Mouse (Mus musculus): ENCODE results near the gene Pdzd2. TPM values are rescaled to one million over a fixed set of nuclear protein-coding genes. Genes with fewer than 3 reads are reported as not detected.

Gene Pdzd2
- polyA plus RNA-seq, 1 experiment from 2014 or later: 19.2 TPM

DNA sequence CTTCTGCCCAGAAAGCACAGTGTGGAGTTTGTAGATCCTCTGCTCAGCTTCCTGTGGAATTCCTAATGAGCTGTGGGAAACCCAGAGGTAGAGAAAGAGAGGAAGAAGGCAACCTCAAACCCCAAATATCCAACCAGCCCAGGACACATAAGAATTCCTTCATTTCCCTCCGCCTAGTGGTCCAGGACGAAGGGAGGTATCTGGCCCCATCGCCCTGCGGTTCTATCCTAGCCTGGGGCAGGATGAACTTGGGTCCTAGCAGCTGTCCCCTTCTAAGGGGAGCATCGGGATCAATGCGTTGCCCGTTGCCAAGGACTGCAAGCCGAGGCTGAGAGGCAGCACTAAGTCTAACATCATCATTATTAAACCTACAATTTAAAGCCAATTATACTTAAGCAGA, 104.8 kb downstream of the Pdzd2 start:
- Histone ChIP-seq H3K27ac (ENCODE audit: low read length) (no peak overlapping the region), H3K36me3 (ENCODE audit: control insufficient read depth, insufficient read depth) (no peaks in the 10 kb centered on the region), H3K27me3 (ENCODE audit: control insufficient read depth, insufficient read depth, low read length) (no peaks in the 10 kb centered on the region), H3K4me1 (ENCODE audit: control insufficient read depth, insufficient read depth, low read length) (peaks cover 36% of the 10 kb centered on the region), H3K9ac (ENCODE audit: low read length) (no peak overlapping the region), H3K4me2 (ENCODE audit: low read depth, low read length) (no peak overlapping the region), H3K9me3 (replicated peaks; ENCODE audit: control insufficient read depth, low read length) (no peaks in the 10 kb centered on the region), H3K4me3 (ENCODE audit: low read length) (no peak overlapping the region)
- no peak for ATAC-seq (replicated peaks; ENCODE audit: extremely low read depth, insufficient read depth, low FRiP score)
- 88% methylated on average over 8 of the region's 8 CpGs for WGBS

GRCm38 (mm10) chr15:12629164-12629563, 110.6 kb downstream of the Pdzd2 start:
- H3K27ac ChIP-seq (ENCODE audit: low read length): no peak overlapping the region
- WGBS: 81% methylated on average over 7 of the region's 7 CpGs
- H3K4me1 ChIP-seq (ENCODE audit: control insufficient read depth, insufficient read depth, low read length): peaks cover 20% of the 10 kb centered on the region
- H3K36me3 ChIP-seq (ENCODE audit: control insufficient read depth, insufficient read depth): no peaks in the 10 kb centered on the region
- H3K27me3 ChIP-seq (ENCODE audit: control insufficient read depth, insufficient read depth, low read length): no peaks in the 10 kb centered on the region
- H3K4me3 ChIP-seq (ENCODE audit: low read length): no peak overlapping the region
- no peak overlapping the region for H3K9ac ChIP-seq (ENCODE audit: low read length)
- no peak for ATAC-seq (replicated peaks; ENCODE audit: extremely low read depth, insufficient read depth, low FRiP score)
- H3K4me2 ChIP-seq (ENCODE audit: low read depth, low read length): no peak overlapping the region
- H3K9me3 ChIP-seq (replicated peaks; ENCODE audit: control insufficient read depth, low read length): no peaks in the 10 kb centered on the region

DNA sequence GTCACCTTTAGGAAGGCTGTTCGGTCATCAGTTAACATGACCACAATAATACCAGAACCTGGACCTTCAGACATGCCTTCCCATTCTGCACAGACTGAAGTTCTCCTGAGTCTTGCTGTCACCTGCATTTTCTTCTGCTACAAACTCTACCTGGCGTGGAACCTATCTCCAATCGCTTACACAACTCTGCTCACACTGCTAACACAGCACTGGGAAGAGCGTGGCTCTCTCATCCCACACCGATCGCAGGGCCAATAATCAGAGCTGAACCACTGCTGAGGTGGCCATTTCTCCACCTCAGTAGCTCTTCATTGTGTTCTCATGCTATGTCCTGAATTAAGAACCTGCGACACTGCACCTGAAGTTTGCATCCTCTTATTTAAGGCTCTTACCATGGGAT, 111.3 kb downstream of the Pdzd2 start:
- no peak for ATAC-seq (replicated peaks; ENCODE audit: extremely low read depth, insufficient read depth, low FRiP score)
- no peak overlapping the region for H3K27ac ChIP-seq (ENCODE audit: low read length)
- 90% methylated on average over 7 of the region's 7 CpGs for WGBS
- no peak overlapping the region for H3K9ac ChIP-seq (ENCODE audit: low read length)
- H3K9me3 ChIP-seq (replicated peaks; ENCODE audit: control insufficient read depth, low read length): no peaks in the 10 kb centered on the region
- no peak overlapping the region for H3K4me3 ChIP-seq (ENCODE audit: low read length)
- peaks cover 20% of the 10 kb centered on the region for H3K4me1 ChIP-seq (ENCODE audit: control insufficient read depth, insufficient read depth, low read length)
- no peaks in the 10 kb centered on the region for H3K36me3 ChIP-seq (ENCODE audit: control insufficient read depth, insufficient read depth)
- H3K4me2 ChIP-seq (ENCODE audit: low read depth, low read length): no peak overlapping the region
- H3K27me3 ChIP-seq (ENCODE audit: control insufficient read depth, insufficient read depth, low read length): no peaks in the 10 kb centered on the region

DNA sequence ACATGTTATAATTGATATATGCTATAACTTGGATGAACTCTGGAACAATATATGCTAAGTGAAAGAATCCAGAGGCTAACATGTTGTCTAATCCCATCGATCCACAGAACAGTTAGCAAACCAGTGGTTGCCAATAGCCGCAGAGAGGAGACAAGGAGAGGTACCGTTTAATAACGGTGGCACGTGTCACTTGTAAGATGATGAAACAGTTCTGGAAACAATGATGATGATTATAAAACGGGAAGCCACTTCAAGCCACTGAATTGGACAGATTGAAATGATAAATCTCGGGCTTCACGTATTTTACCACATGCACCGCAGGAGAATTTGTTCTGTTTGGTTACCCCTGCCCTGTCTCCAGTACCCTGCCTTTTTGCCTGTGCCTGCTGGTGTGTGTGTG, 112.8 kb downstream of the Pdzd2 start:
- Histone ChIP-seq H3K4me2 (ENCODE audit: low read depth, low read length) (no peak overlapping the region), H3K4me3 (ENCODE audit: low read length) (no peak overlapping the region), H3K36me3 (ENCODE audit: control insufficient read depth, insufficient read depth) (no peaks in the 10 kb centered on the region), H3K9me3 (replicated peaks; ENCODE audit: control insufficient read depth, low read length) (no peaks in the 10 kb centered on the region), H3K9ac (ENCODE audit: low read length) (no peak overlapping the region), H3K27ac (ENCODE audit: low read length) (no peak overlapping the region), H3K27me3 (ENCODE audit: control insufficient read depth, insufficient read depth, low read length) (no peaks in the 10 kb centered on the region), H3K4me1 (ENCODE audit: control insufficient read depth, insufficient read depth, low read length) (peaks cover 12% of the 10 kb centered on the region)
- WGBS: 85% methylated on average over 9 of the region's 9 CpGs
- ATAC-seq (replicated peaks; ENCODE audit: extremely low read depth, insufficient read depth, low FRiP score): no peak

DNA sequence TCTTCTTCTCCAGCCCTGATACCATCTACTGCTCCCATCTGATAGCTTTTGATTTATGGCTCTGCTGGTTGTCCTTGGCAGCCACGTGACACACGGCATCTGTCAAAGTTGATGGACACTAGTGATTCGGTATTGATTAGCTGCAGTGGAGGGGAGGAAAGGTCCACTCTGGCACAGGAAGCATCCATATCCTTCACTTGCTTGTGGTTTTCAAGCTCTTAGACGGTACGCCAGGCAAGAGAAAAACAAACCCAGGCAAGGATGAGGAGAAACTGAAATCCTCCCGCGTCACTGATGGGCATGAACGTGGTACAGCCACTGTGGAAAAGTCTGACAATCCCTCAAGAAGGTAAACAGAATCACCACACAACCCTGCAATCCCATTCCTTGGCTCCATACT, 113.6 kb downstream of the Pdzd2 start:
- no peak overlapping the region for H3K27ac ChIP-seq (ENCODE audit: low read length)
- H3K36me3 ChIP-seq (ENCODE audit: control insufficient read depth, insufficient read depth): no peaks in the 10 kb centered on the region
- no peak overlapping the region for H3K4me2 ChIP-seq (ENCODE audit: low read depth, low read length)
- WGBS: 74% methylated on average over 8 of the region's 8 CpGs
- no peak for ATAC-seq (replicated peaks; ENCODE audit: extremely low read depth, insufficient read depth, low FRiP score)
- H3K4me1 ChIP-seq (ENCODE audit: control insufficient read depth, insufficient read depth, low read length): peaks cover 6% of the 10 kb centered on the region
- H3K9ac ChIP-seq (ENCODE audit: low read length): no peak overlapping the region
- H3K9me3 ChIP-seq (replicated peaks; ENCODE audit: control insufficient read depth, low read length): no peaks in the 10 kb centered on the region
- H3K27me3 ChIP-seq (ENCODE audit: control insufficient read depth, insufficient read depth, low read length): no peaks in the 10 kb centered on the region
- H3K4me3 ChIP-seq (ENCODE audit: low read length): no peak overlapping the region

GRCm38 (mm10) chr15:12625524-12625923, 114.2 kb downstream of the Pdzd2 start:
- 69% methylated on average over 6 of the region's 6 CpGs for WGBS

DNA sequence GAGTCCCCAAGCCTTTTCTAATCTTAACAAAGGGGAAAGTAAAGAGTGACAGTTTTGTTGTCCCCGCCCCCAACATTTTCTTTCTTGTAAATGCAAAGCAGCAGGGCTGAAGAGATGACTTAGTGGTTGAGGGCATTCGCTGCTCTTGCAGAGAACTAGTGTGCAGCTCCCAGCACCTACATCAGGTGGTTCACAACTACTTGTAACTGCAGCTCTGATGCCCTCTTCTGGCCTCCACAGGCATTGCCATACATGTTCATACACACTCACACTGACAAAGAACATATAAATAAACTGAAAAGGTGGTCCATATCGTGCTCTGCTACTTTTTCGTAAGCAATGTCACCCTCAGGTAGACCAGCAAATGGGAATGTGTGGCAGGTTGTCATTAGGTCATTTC, 116.2 kb downstream of the Pdzd2 start:
- Histone ChIP-seq H3K4me2 (ENCODE audit: low read depth, low read length) (no peak overlapping the region), H3K36me3 (ENCODE audit: control insufficient read depth, insufficient read depth) (no peaks in the 10 kb centered on the region), H3K9ac (ENCODE audit: low read length) (no peak overlapping the region), H3K27ac (ENCODE audit: low read length) (no peak overlapping the region), H3K27me3 (ENCODE audit: control insufficient read depth, insufficient read depth, low read length) (no peaks in the 10 kb centered on the region), H3K9me3 (replicated peaks; ENCODE audit: control insufficient read depth, low read length) (no peaks in the 10 kb centered on the region), H3K4me3 (ENCODE audit: low read length) (no peak overlapping the region), H3K4me1 (ENCODE audit: control insufficient read depth, insufficient read depth, low read length) (no peaks in the 10 kb centered on the region)
- no peak for ATAC-seq (replicated peaks; ENCODE audit: extremely low read depth, insufficient read depth, low FRiP score)
- WGBS: 97% methylated on average over 4 of the region's 4 CpGs

More at GRCm38 (mm10) chr15:12625524-12625923, 114.2 kb downstream of the Pdzd2 start:
- Histone ChIP-seq H3K27ac (ENCODE audit: low read length) (no peak overlapping the region), H3K4me1 (ENCODE audit: control insufficient read depth, insufficient read depth, low read length) (0 out of 2 replicates have a peak, but pooled peaks cover 2% of the 10 kb centered on the region), H3K27me3 (ENCODE audit: control insufficient read depth, insufficient read depth, low read length) (no peaks in the 10 kb centered on the region), H3K9ac (ENCODE audit: low read length) (no peak overlapping the region), H3K4me2 (ENCODE audit: low read depth, low read length) (no peak overlapping the region), H3K9me3 (replicated peaks; ENCODE audit: control insufficient read depth, low read length) (no peaks in the 10 kb centered on the region), H3K4me3 (ENCODE audit: low read length) (no peak overlapping the region), H3K36me3 (ENCODE audit: control insufficient read depth, insufficient read depth) (no peaks in the 10 kb centered on the region)
- no peak for ATAC-seq (replicated peaks; ENCODE audit: extremely low read depth, insufficient read depth, low FRiP score)

- no peak for ATAC-seq (replicated peaks; ENCODE audit: extremely low read depth, insufficient read depth, low FRiP score)
Measured at GRCm38 (mm10) chr15:12622701-12623100, 117.0 kb downstream of the Pdzd2 start.

DNA sequence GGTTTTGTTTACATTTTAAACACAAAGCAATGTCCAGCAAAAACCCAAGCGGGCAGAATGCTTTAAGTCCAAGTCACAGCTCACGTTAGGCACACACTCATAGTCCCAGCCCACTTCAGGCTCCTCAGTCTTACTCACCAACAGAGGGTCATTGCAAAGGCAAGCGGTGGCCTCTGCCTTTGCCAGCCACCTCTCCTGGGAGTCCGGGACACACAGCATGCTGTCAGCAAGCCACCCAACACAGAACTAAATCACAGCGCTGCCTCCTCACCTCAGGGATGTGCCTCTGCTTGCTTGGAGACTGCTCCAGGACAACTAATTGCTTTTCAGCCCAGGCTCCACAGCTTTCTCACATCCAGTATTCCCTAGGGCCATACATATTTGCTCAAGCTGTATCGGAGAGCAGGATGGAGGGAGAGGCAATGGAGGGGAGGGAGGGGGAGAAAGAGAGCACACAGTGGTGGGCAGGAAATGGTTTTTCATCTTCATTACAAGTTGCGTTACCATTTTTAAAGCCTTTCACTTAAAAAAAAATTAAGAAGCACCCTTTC, 117.6 kb downstream of the Pdzd2 start:
- Histone ChIP-seq H3K27ac (ENCODE audit: low read length) (no peak overlapping the region), H3K36me3 (ENCODE audit: control insufficient read depth, insufficient read depth) (no peaks in the 10 kb centered on the region), H3K4me3 (ENCODE audit: low read length) (no peak overlapping the region), H3K4me2 (ENCODE audit: low read depth, low read length) (no peak overlapping the region), H3K9ac (ENCODE audit: low read length) (no peak overlapping the region), H3K4me1 (ENCODE audit: control insufficient read depth, insufficient read depth, low read length) (peaks cover 5% of the 10 kb centered on the region), H3K27me3 (ENCODE audit: control insufficient read depth, insufficient read depth, low read length) (no peaks in the 10 kb centered on the region), H3K9me3 (replicated peaks; ENCODE audit: control insufficient read depth, low read length) (no peaks in the 10 kb centered on the region)
- WGBS: 69% methylated on average over 7 of the region's 7 CpGs
- ATAC-seq (replicated peaks; ENCODE audit: extremely low read depth, insufficient read depth, low FRiP score): no peak

More at GRCm38 (mm10) chr15:12622701-12623100, 117.0 kb downstream of the Pdzd2 start:
- H3K4me2 ChIP-seq (ENCODE audit: low read depth, low read length): no peak overlapping the region
- H3K4me1 ChIP-seq (ENCODE audit: control insufficient read depth, insufficient read depth, low read length): no peaks in the 10 kb centered on the region; the same call in 1 of the 2 replicates
- no peaks in the 10 kb centered on the region for H3K27me3 ChIP-seq (ENCODE audit: control insufficient read depth, insufficient read depth, low read length)
- no peaks in the 10 kb centered on the region for H3K9me3 ChIP-seq (replicated peaks; ENCODE audit: control insufficient read depth, low read length)
- H3K36me3 ChIP-seq (ENCODE audit: control insufficient read depth, insufficient read depth): no peaks in the 10 kb centered on the region
- WGBS: 90% methylated on average over 5 of the region's 5 CpGs
- no peak overlapping the region for H3K27ac ChIP-seq (ENCODE audit: low read length)
- no peak overlapping the region for H3K9ac ChIP-seq (ENCODE audit: low read length)
- no peak overlapping the region for H3K4me3 ChIP-seq (ENCODE audit: low read length)

All from heart, embryonic 16.5 days (tissue).